Mouse (Mus musculus) intestine, postnatal 0 days (tissue): ENCODE measurements around the gene Pcsk2. TPM values are rescaled to one million over a fixed set of nuclear protein-coding genes. Genes with fewer than 3 reads are reported as not detected.

Experiments used
- ATAC-seq: fragments of 200-750 bp; cut with Nextera tagmentation; 2 replicates; pipeline ENCODE4 v1.8.0; 2017; ENCODE audit warnings: mild to moderate bottlenecking, moderate TSS enrichment, moderate library complexity
- H3K27ac ChIP-seq: fragments of 300-500 bp; sonication (generic); 2 replicates; pipeline ENCODE4 v1.5.1; 2014; ENCODE audit warnings: mild to moderate bottlenecking, low read depth, low read length, moderate library complexity
- H3K27me3 ChIP-seq: fragments of 300-500 bp; sonication (generic); replicated peaks from 2 replicates; pipeline ENCODE4 v1.6.1; 2014; ENCODE audit warnings: low read length, mixed read lengths; ENCODE audit not compliant: control insufficient read depth, insufficient read depth
- H3K36me3 ChIP-seq: fragments of 300-500 bp; sonication (generic); 2 replicates; pipeline ENCODE4 v1.6.1; 2014; ENCODE audit warnings: mild to moderate bottlenecking, moderate library complexity; ENCODE audit not compliant: control insufficient read depth, insufficient read depth
- H3K4me1 ChIP-seq: fragments of 300-500 bp; sonication (generic); replicated peaks from 2 replicates; pipeline ENCODE4 v1.6.1; 2014; ENCODE audit warnings: antibody characterized with exemption, low read length, mixed read lengths; ENCODE audit not compliant: control insufficient read depth, insufficient read depth
- H3K4me2 ChIP-seq: fragments of 300-500 bp; sonication (generic); replicated peaks from 2 replicates; pipeline ENCODE4 v1.6.1; 2014; ENCODE audit warnings: low read depth, mild to moderate bottlenecking, moderate library complexity
- H3K4me3 ChIP-seq: fragments of 300-500 bp; sonication (generic); 2 replicates; pipeline ENCODE4 v1.5.1; 2014; ENCODE audit warnings: low read depth, low read length
- H3K9ac ChIP-seq: fragments of 300-500 bp; sonication (generic); 2 replicates; pipeline ENCODE4 v1.6.1; 2014; ENCODE audit warnings: mild to moderate bottlenecking, low read depth, low read length
- H3K9me3 ChIP-seq: fragments of 300-500 bp; sonication (generic); 2 replicates; pipeline ENCODE4 v1.6.1; 2016; ENCODE audit warnings: mixed run types; ENCODE audit not compliant: control insufficient read depth
- CTCF ChIP-seq: sonication (generic); IDR thresholded peaks from 2 replicates; pipeline ENCODE4 v1.5.1; 2016; ENCODE audit warnings: low read depth, mild to moderate bottlenecking, control low read depth, antibody characterized with exemption, moderate library complexity
- WGBS: fragments of 180-500 bp; shearing (Covaris S2); extraction: QIAGEN DNeasy Blood & Tissue Kit; methylation state at CpG from one replicate; pipeline ENCODE4 v1.1.7; 2014; 5-methylcytosine and 5-hydroxymethylcytosine counted together
- polyA plus RNA-seq: library from polyadenylated mRNA; unstranded; fragments of >200 nt; fragmentation: Nextera tagmentation; extraction: Ambion mirVana; gene quantifications from 2 replicates; pipeline ENCODE4 v1.2.1, GENCODE M21; 2015

Gene Pcsk2
- polyA plus RNA-seq, 1 experiment from 2014 or later: 0.57 TPM

DNA sequence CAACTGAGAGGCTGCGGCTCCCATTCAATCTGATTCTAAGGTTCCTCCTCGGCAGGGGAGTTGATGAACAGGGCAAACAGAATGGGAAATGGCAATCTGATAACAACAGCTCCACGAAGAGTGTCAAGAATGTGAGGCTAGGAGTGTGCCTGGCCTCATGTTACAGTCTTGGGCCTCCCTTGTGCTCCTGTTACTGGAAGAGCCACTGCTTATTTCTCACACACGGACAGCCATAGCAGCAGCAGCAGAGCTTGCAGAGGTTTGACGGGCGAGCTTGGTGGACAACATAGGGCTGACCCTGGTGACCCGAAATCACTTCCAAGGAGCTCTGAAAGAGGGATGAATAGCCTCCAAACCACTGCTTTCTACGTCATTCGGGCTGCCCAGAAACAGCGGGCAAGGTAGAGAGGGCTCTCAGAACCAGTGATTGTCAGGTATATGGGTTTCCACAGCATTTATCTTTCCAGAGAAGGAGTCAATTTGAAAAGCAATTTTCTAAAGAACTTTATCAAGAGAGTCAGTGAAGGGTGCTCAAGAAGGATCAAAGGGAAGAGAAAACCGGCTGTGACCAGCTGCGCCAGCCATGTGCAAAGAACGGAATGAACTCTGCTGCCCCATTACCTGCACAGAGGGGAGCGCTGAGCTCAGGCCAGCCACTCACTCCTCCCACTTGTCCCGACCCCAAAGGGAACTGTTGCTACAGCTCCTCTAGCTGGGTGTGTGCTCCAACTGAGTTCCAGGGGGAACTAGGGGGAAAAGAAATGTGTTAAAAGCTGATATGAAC, 260.4 kb downstream of the Pcsk2 start:
- no peaks in the 10 kb centered on the region for H3K9me3 ChIP-seq
- ATAC-seq: no peak
- H3K27ac ChIP-seq: no peak overlapping the region
- no peak overlapping the region for H3K9ac ChIP-seq
- no peak overlapping the region for H3K4me2 ChIP-seq
- H3K4me1 ChIP-seq: no peaks in the 10 kb centered on the region
- no peak for TF ChIP-seq CTCF
- H3K27me3 ChIP-seq: no peaks in the 10 kb centered on the region
- no peak overlapping the region for H3K4me3 ChIP-seq
- no peaks in the 10 kb centered on the region for H3K36me3 ChIP-seq
- 53% methylated on average over 15 of the region's 15 CpGs for WGBS

DNA sequence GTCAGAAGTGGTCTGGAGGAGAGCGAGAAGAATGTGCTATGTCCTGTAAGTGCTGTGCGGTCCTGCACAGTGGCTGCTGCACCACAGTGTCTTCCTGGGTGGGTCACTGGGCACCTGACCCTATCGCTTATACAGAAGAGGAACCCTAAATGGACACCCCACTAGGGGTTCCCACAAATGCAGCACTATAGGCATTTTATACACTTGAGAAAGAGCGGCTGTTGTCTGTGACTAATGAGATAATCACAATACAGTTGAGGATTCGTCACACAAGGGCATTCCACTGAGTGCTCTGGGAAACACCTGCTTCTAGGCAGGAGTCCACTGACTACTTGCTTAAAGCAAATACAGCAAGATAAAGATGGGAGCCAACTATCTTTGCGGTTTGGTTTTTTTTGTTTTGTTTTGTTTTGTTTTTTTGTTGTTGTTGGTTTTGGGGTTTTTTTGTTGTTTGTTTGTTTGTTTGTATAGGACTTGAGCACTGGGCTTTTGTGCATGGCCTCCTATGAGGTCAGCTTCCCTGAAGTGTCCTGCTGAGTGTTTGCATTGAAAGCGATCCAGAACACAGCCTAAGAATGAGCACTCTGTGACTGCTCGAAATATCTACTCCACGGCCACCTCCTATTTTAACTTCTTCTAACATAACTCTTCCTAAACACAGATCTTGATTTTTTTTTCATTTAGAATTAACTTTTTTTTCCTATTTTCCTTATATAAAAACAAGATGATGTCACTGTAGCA, 261.1 kb downstream of the Pcsk2 start:
- Histone ChIP-seq H3K36me3 (no peaks in the 10 kb centered on the region), H3K4me2 (no peak overlapping the region), H3K9me3 (no peaks in the 10 kb centered on the region), H3K9ac (no peak overlapping the region), H3K4me1 (no peaks in the 10 kb centered on the region), H3K27me3 (no peaks in the 10 kb centered on the region), H3K27ac (no peak overlapping the region), H3K4me3 (no peak overlapping the region)
- no peak for TF ChIP-seq CTCF
- 77% methylated on average over 9 of the region's 9 CpGs for WGBS
- ATAC-seq: no peak

DNA sequence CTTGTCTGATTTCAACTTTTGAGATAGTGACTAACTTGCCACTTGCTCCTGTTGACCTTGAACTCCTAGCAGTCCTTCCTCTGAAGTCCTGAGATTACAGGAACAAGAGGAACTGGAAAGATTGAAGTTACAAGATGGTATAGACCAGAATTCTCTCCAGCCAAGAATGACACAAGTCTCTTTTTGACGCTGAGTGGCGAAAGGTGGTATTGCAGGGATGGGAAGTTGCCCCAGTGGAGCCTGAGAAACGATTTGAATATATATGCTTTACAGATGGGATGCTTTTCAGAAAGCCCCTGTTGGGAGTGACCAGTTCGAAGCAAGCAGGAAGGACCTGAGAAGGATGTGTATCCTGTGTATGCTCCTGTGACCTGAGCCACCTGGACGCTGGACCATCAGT, 262.8 kb downstream of the Pcsk2 start:
- 56% methylated on average over 5 of the region's 5 CpGs for WGBS
- H3K4me1 ChIP-seq: no peaks in the 10 kb centered on the region
- H3K27ac ChIP-seq: no peak overlapping the region
- H3K9me3 ChIP-seq: no peaks in the 10 kb centered on the region
- ATAC-seq: no peak
- H3K27me3 ChIP-seq: no peaks in the 10 kb centered on the region
- no peak overlapping the region for H3K9ac ChIP-seq
- TF ChIP-seq CTCF: peak; percentile 38
- no peaks in the 10 kb centered on the region for H3K36me3 ChIP-seq
- no peak overlapping the region for H3K4me2 ChIP-seq
- no peak overlapping the region for H3K4me3 ChIP-seq

DNA sequence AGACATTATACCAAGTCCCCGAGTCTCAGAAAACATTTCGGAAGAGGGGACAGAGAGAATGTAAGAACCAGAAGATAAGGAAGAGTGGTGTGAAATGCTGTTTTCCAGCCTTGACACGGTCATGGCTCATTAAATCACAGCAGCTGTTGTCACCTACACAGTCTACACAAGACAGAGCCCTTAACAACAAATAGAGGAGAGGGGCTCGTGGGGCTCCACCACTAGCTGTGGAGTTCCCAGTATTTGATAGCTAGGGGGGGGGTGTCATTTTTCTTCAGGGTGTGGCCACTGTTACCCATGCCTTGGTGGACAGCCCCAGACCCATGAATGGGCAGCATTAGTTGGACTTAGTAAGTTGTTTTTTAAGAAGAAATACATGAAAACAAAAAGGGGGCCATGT, 266.3 kb downstream of the Pcsk2 start:
- Histone ChIP-seq H3K27me3 (no peaks in the 10 kb centered on the region), H3K27ac (no peak overlapping the region), H3K4me2 (no peak overlapping the region), H3K9me3 (no peaks in the 10 kb centered on the region), H3K4me1 (no peaks in the 10 kb centered on the region), H3K4me3 (no peak overlapping the region), H3K36me3 (no peaks in the 10 kb centered on the region), H3K9ac (no peak overlapping the region)
- ATAC-seq: no peak
- TF ChIP-seq CTCF: no peak
- WGBS: 69% methylated on average over 4 of the region's 4 CpGs

DNA sequence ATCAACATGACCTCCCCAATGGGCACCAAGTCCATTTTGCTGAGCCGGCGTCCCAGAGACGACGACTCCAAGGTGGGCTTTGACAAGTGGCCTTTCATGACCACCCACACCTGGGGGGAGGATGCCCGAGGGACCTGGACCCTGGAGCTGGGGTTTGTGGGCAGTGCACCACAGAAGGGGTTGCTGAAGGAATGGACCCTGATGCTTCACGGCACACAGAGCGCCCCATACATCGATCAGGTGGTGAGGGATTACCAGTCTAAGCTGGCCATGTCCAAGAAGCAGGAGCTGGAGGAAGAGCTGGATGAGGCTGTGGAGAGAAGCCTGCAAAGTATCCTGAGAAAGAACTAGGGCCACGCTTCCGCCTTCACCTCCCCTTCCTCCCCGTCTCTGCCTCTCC, 267.5 kb downstream of the Pcsk2 start:
- TF ChIP-seq CTCF: no peak
- no peaks in the 10 kb centered on the region for H3K36me3 ChIP-seq
- H3K27me3 ChIP-seq: no peaks in the 10 kb centered on the region
- no peak overlapping the region for H3K27ac ChIP-seq
- no peaks in the 10 kb centered on the region for H3K4me1 ChIP-seq
- no peak overlapping the region for H3K9ac ChIP-seq
- no peaks in the 10 kb centered on the region for H3K9me3 ChIP-seq
- H3K4me3 ChIP-seq: no peak overlapping the region
- no peak overlapping the region for H3K4me2 ChIP-seq
- no peak for ATAC-seq
- WGBS: 89% methylated on average over 11 of the region's 11 CpGs

DNA sequence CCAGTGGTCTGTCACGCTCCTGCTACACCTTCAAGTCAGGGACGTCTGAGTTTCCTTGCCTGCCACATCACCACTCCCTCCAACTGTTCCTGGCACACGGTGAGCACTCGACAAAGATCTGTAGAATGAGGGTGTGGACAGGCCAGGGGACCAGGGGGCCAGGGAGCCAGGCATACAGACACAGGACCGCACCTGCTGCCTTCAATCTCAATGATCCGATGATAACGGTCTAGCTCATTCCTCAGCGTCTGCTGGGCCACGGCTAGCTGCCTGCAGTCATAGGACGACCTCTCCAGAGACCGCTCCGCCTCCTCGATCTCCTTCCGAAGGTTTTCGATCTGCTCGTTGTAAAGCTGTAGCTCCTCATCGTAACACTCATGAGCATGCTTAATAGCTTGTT, 285.7 kb downstream of the Pcsk2 start:
- WGBS: 51% methylated on average over 17 of the region's 17 CpGs
- no peak overlapping the region for H3K4me2 ChIP-seq
- TF ChIP-seq CTCF: no peak
- H3K4me3 ChIP-seq: no peak overlapping the region
- no peaks in the 10 kb centered on the region for H3K36me3 ChIP-seq
- no peak for ATAC-seq
- H3K4me1 ChIP-seq: no peaks in the 10 kb centered on the region
- no peak overlapping the region for H3K27ac ChIP-seq
- H3K9ac ChIP-seq: no peak overlapping the region
- no peaks in the 10 kb centered on the region for H3K9me3 ChIP-seq
- no peaks in the 10 kb centered on the region for H3K27me3 ChIP-seq
